8 mouse cellular contexts compared by ENCODE assay signal in the genomic region with DNA sequence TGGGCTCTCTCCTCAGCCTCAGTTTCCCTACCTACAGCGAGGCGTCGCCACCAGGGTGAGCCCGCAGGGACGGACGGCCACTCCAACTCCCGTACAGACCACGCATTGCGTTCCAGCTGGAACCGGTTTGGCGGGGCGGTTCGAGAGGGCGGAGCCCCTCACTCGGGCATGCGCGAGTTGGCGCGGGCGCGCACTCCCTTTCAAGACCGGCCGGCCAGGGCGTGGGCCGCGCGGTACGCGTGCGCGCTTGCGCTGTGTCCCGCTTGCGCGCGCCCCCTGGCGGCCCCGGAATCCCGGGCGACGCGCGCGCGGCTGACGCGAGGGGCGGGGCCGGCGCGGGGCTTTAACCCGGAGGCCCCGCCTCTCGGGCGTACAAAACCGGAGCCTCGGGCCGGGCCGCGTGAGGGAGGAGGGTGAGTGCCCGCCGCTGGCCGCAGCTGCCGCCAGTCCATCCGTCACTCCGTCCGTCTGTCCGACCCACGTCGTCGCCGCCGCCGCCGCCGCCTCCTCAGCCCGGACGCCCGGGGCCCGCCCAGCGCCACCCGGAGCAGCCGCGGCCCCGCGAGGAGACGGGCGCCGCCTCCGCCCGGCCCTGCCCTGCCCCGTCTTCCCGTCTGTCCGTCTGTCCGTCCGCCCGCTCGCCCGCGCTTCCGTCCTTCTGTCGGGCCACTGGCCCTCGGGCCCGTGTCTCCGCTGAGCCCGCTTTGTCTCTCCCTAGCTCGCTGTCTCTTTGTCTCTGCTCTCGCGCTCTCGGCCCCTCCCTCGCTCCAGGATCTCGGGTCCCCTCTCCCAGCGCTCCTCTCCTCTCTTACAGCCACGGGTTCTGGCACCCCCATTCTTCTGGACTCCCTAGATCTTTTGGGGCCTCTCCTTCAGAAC. TPM values are rescaled to one million over a fixed set of nuclear protein-coding genes. Genes with fewer than 3 reads are reported as not detected.
A peak's percentile ranks its signal among the peaks of the same experiment; 100 is the strongest.
DNase-seq lines count a peak whose midpoint lies in the region; ATAC-seq lines count a peak whose summit lies in the region.

No protein-coding gene starts in this region.

- ATAC-seq in hindbrain, embryonic 15.5 days (ENCODE audit: low FRiP score, low read depth), result peak; percentile 89

- H3K9ac ChIP-seq in hindbrain, embryonic 15.5 days, result peak overlapping the region; percentile 99

- peaks cover 71% of the 10 kb centered on the region for H3K4me1 ChIP-seq in hindbrain, embryonic 15.5 days (replicated peaks)

- WGBS in hindbrain, embryonic 15.5 days, result under 1% methylated on average over 94 of the region's 114 CpGs

- no peaks in the 10 kb centered on the region for H3K36me3 ChIP-seq in hindbrain, embryonic 15.5 days

- H3K27ac ChIP-seq in hindbrain, embryonic 15.5 days (replicated peaks), result peak overlapping the region; percentile 95

- peak overlapping the region; percentile 78 for H3K4me2 ChIP-seq in hindbrain, embryonic 15.5 days

- H3K9me3 ChIP-seq in hindbrain, embryonic 15.5 days, result no peaks in the 10 kb centered on the region

- peak overlapping the region; percentile 90 for H3K4me3 ChIP-seq in hindbrain, embryonic 15.5 days

- peak; percentile 82 for DNase-seq in WW6 (ENCODE audit: low read depth, low spot score)
- peak; percentile 92 to 96 for DNase-seq in cerebellum, postnatal 36 days
- peak; percentile 93 to 96 for DNase-seq in frontal cortex, postnatal 36 days (ENCODE audit: low spot score in 2 of 2)
- DNase-seq in left cerebral cortex, adult 11 months (ENCODE audit: low spot score), result peak; percentile 93
- peak; percentile 97 for DNase-seq in lung, postnatal 36 days
- DNase-seq in retina, embryonic 14.5 days (ENCODE audit: low spot score), result peak; percentile 96
- DNase-seq in thymus, postnatal 36 days, result peak; percentile 87 to 88

- H3K27me3 ChIP-seq in hindbrain, embryonic 15.5 days, result no peaks in the 10 kb centered on the region

RNA-seq across cellular contexts. Expression of gene Myl9, which starts 54.3 kb away (rescaled TPM):
- 42.4 and 44.8 TPM in 2 replicates for polyA plus RNA-seq in hindbrain, embryonic 15.5 days (2015; fragmentation: Nextera tagmentation; extraction: Ambion mirVana)

Comparison
In these comparisons a context has a peak if more than half of its experiments do, and no peak if none do; other contexts are left out.
1. Peak in every context shown above with its lines: DNase-seq, ATAC-seq, H3K4me3 ChIP-seq and H3K27ac ChIP-seq.